ENCODE assay signal across 9 mouse cellular contexts in the genomic region with DNA sequence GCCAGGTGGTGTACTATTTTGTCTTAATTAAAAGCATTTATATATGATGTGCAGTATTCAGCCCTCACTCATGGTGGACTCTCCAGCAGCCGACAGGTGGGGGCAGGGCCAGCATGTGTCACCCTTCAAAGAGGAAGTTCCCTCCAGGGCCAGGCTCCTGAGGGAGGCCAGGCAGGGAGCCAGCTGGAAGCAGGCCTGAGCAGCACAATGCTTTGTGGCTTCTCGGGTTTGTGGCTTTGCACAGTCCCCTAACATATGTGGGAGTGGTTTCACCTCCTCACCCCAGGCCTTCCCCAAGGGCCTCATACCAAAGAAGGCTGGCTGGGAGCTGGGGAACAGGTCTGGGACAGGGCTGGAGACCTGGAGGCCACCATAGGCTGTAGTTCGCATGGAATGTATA.
DNase-seq lines count a peak whose midpoint lies in the region; ATAC-seq and TF ChIP-seq lines count a peak whose summit lies in the region.
"Had no signal": no experiment of that assay in that cellular context is flagged by ENCODE, and none has a peak within 500 bp of the region (broad histone marks: within the 10 kb centered on the region; RNA-seq: fewer than 3 reads in every experiment).

No protein-coding gene starts in this region.

- TF ChIP-seq CTCF in kidney, postnatal 0 days (IDR thresholded peaks at IDR 0.05; ENCODE audit: low read depth), result no peak

- no peak overlapping the region for H3K4me3 ChIP-seq in heart, embryonic 15.5 days
- no peak overlapping the region for H3K4me3 ChIP-seq in kidney, postnatal 0 days (replicated peaks; ENCODE audit: low read depth, low read length)
- H3K4me3 ChIP-seq: myocyte had no signal

- 24% methylated on average over 3 of the region's 3 CpGs for WGBS in heart, embryonic 15.5 days
- WGBS in kidney, postnatal 0 days, result 17% methylated on average over 3 of the region's 3 CpGs

- peak; percentile 6 to 7 for DNase-seq in cerebellum, adult 18-20 months
- no peak for DNase-seq in cerebellum, adult 11 months
- peak; percentile 17 to 20 for DNase-seq in urinary bladder, adult 18-20 months (ENCODE audit: low spot score in 2 of 2)
- no peak for DNase-seq in urinary bladder, postnatal 25 days (ENCODE audit: low spot score)
- peak; percentile 43 for DNase-seq in kidney, postnatal 0 days (ENCODE audit: low spot score)
- DNase-seq in spleen, postnatal 14 days (ENCODE audit: low spot score in 2 of 2), result no peak

- H3K9me3 ChIP-seq in heart, embryonic 15.5 days (replicated peaks), result no peaks in the 10 kb centered on the region
- no peaks in the 10 kb centered on the region for H3K9me3 ChIP-seq in kidney, postnatal 0 days (replicated peaks; ENCODE audit: low read length)

- H3K36me3 ChIP-seq in heart, embryonic 15.5 days, result peaks cover 10% of the 10 kb centered on the region; the same call in 1 of the 2 replicates
- H3K36me3 ChIP-seq in kidney, postnatal 0 days (ENCODE audit: insufficient read depth, low read length), result no peaks in the 10 kb centered on the region

- peaks cover 42% of the 10 kb centered on the region for H3K4me1 ChIP-seq in heart, embryonic 15.5 days (replicated peaks)
- no peaks in the 10 kb centered on the region for H3K4me1 ChIP-seq in kidney, postnatal 0 days (replicated peaks; ENCODE audit: insufficient read depth, low read length)

- peak overlapping the region; percentile 78 for H3K27ac ChIP-seq in heart, embryonic 15.5 days
- H3K27ac ChIP-seq in kidney, postnatal 0 days, result no peak overlapping the region; the same call in 1 of the 2 replicates

- H3K4me2 ChIP-seq in heart, embryonic 15.5 days, result no peak overlapping the region
- no peak overlapping the region for H3K4me2 ChIP-seq in kidney, postnatal 0 days (ENCODE audit: low read length)

- no peak overlapping the region for H3K9ac ChIP-seq in heart, embryonic 15.5 days
- no peak overlapping the region for H3K9ac ChIP-seq in kidney, postnatal 0 days (ENCODE audit: low read depth, low read length)

- peak; percentile 90 for ATAC-seq in heart, embryonic 15.5 days (replicated peaks; ENCODE audit: insufficient number of reproducible peaks, insufficient read depth, low FRiP score, low read depth)
- ATAC-seq in kidney, postnatal 0 days (replicated peaks; ENCODE audit: low FRiP score, low read depth), result 0 out of 2 replicates have a peak, but pooled peaks have one; percentile 34
- peak; percentile 73 for ATAC-seq in megakaryocyte-erythroid progenitor cell, adult 5-6 weeks (replicated peaks; ENCODE audit: low FRiP score, low TSS enrichment, poor library complexity, severe bottlenecking)

- no peaks in the 10 kb centered on the region for H3K27me3 ChIP-seq in heart, embryonic 15.5 days
- no peaks in the 10 kb centered on the region for H3K27me3 ChIP-seq in kidney, postnatal 0 days (ENCODE audit: insufficient read depth, low read length)

Comparison
In these comparisons a context has a peak if more than half of its experiments do, and no peak if none do; other contexts are left out.
1. DNase-seq: peak in cerebellum, adult 18-20 months (2 of 2), urinary bladder, adult 18-20 months (2 of 2) and kidney, postnatal 0 days (single experiment); none in cerebellum, adult 11 months (single experiment), urinary bladder, postnatal 25 days (single experiment) and spleen, postnatal 14 days (0 of 2).
2. ATAC-seq: peak in every context shown above with its lines; median percentile 90 in heart, embryonic 15.5 days; 73 in megakaryocyte-erythroid progenitor cell, adult 5-6 weeks; 34 in kidney, postnatal 0 days.